Mouse (Mus musculus) embryonic fibroblast, embryonic 13.5 days (primary cell): ENCODE data around the gene Ier2. TPM values are rescaled to one million over a fixed set of nuclear protein-coding genes. Genes with fewer than 3 reads are reported as not detected.
A peak's percentile ranks its signal among the peaks of the same experiment; 100 is the strongest.

Experiments
- H3K27ac ChIP-seq: 2 replicates; pipeline ENCODE4 v1.5.1; 2012; ENCODE audit warnings: low read length, control low read depth, inconsistent platforms; ENCODE audit not compliant: insufficient read depth
- H3K4me1 ChIP-seq: 2 replicates; pipeline ENCODE4 v1.6.1; 2011; ENCODE audit warnings: low read length; ENCODE audit not compliant: control insufficient read depth, insufficient read depth
- H3K4me3 ChIP-seq: 2 replicates; pipeline ENCODE4 v1.5.1; 2011; ENCODE audit warnings: mild to moderate bottlenecking, control low read depth, low read length; ENCODE audit not compliant: insufficient read depth
- CTCF ChIP-seq: IDR thresholded peaks from 2 replicates; pipeline ENCODE4 v1.5.1; 2011; ENCODE audit warnings: mild to moderate bottlenecking, control low read depth, low read length, moderate library complexity, borderline replicate concordance; ENCODE audit not compliant: insufficient read depth
- POLR2A ChIP-seq: IDR thresholded peaks from 2 replicates; pipeline ENCODE4 v1.6.1; 2011; ENCODE audit warnings: low read depth, mild to moderate bottlenecking, control low read depth, low read length, moderate library complexity
- polyA plus RNA-seq: library from polyadenylated mRNA; stranded (reverse); fragments of >200 nt; gene quantifications from 2 replicates; pipeline ENCODE4 v1.2.4, GENCODE M21; 2011; ENCODE audit warnings: low read depth; ENCODE audit not compliant: missing spikeins, insufficient read length

Ier2 gene
- polyA plus RNA-seq: 38.2 and 38.6 TPM in 2 replicates

DNA sequence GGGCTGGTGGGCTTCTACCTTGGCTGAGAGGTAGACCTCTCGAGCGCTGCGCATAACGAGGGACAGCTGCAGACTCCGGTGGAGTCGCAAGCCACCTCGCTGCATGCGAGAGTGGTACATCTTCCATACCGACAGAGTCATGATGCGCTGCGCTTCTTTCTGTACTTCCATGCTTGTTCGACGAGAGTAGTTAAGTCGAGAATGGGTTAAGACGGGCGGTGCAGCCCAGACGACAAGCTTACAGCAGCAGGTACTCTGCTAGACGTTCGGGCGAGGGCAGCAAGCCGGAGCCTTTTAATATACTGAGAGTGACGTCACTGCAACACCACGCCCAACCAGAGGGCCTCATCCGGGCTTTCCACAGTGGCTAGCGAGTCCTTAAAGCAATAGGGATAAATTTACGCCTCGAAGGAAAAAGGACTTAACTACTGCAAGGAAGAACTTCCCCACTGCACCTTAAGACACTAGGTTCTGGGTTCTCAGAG is at the start of gene Ier2:
TSS of gene Ier2 (minus strand) at position 272 of the 485 bp plus-strand sequence.
- Histone ChIP-seq H3K4me1 (no peaks in the 10 kb centered on the region), H3K27ac (peak within 1 kb of the TSS; percentile 85), H3K4me3 (peak within 1 kb of the TSS; percentile 69)
- TF ChIP-seq CTCF (no peak), POLR2A (peak; percentile 100)

- peak overlapping the region; percentile 97 for H3K27ac ChIP-seq
- H3K4me1 ChIP-seq: peaks cover 18% of the 10 kb centered on the region
- no peak; the same call in 1 of the 2 replicates for TF ChIP-seq POLR2A
- TF ChIP-seq CTCF: no peak
- H3K4me3 ChIP-seq: no peak overlapping the region
Observed at GRCm38 (mm10) chr8:84711933-84712758, 49.5 kb upstream of the Ier2 start.

DNA sequence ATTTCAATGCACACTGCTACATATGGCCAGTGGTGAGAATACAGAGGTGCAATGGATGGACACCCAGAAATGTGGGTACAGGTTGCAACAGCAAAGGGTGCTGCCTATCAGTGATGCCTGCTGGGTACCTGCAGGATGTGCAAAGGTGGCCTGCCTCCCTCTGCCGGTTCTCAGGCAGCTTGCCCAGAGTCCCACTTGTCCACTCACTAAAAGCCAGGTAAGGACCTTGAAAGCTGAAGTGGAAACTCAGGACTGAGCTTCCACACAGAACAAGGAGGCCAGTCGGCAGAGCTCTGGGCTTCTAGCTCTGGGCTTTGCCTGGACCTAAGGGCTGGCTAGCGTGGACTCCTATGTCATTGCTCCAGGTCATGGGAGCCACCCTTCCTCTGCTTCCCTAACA is 48.7 kb upstream of the Ier2 start:
- no peak for TF ChIP-seq POLR2A
- TF ChIP-seq CTCF: no peak
- peaks cover 18% of the 10 kb centered on the region for H3K4me1 ChIP-seq
- H3K27ac ChIP-seq: peak overlapping the region; percentile 97
- no peak overlapping the region for H3K4me3 ChIP-seq

GRCm38 (mm10) chr8:84709931-84710330 is 47.3 kb upstream of the Ier2 start:
- H3K4me3 ChIP-seq: no peak overlapping the region
- peaks cover 18% of the 10 kb centered on the region for H3K4me1 ChIP-seq
- TF ChIP-seq POLR2A (no peak), CTCF (no peak)
- peak overlapping the region; percentile 21; the same call in 1 of the 2 replicates for H3K27ac ChIP-seq

DNA sequence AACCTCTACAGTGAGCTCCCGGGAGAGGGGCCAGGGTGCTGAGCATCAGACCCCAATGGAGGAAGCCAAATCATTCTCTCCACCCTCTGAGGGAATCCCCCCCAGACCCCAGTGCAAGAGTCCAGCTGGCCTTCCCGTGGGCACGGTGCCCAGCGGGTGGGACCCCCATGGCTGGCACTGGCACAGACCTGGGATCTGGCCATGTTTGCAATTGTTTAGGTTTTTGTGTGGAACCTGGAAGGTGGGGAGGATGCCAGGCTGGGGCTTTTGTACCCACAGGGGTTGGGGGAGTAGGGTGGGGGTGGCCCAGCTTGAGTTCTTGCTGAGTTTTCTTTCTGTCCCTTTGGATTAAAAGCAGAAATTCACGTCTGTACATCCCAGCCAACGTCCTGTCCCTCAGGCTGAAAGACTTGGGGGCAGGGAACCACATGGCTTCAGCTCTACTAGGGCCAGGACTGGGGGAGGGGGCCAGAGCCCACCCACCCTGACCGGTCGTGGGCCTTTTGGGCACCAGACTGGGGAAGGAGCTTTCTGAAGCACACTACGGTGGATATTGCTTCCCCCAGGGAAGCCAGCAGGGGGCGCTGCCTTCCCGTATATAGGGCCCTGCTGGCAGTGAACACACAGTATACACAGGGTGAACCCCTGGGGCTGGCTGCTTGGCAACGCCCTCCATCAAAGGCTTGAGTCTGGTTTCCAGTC is 46.3 kb upstream of the Ier2 start:
- H3K27ac ChIP-seq: no peak overlapping the region
- no peak overlapping the region for H3K4me3 ChIP-seq
- TF ChIP-seq CTCF (peak; percentile 65), POLR2A (no peak)
- peaks cover 18% of the 10 kb centered on the region for H3K4me1 ChIP-seq

DNA sequence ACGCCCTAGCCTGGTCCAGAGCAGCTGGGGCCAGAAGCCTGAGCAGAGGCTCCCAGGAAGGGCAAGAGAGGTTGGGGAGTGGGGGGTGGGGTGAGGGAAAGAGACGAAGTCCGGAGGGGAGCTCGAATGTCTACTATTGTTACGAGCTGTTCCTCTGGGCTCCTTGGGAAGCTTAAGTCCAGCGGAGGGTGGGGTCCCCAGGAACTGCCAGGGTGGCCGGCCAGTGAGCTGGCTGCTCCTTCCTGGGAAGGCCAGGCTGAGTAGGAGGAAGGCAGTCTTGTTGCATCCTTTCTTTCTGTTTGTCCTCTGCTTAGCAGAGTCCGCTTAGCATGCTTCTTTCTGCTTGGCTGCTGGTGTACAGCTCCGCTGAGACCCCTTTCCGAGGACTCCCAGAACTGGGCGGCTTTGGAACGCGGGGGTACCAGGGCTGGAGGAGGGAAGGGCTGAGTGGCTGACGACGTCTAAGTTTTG is 45.5 kb upstream of the Ier2 start:
- Histone ChIP-seq H3K4me1 (peaks cover 15% of the 10 kb centered on the region), H3K4me3 (no peak overlapping the region), H3K27ac (no peak overlapping the region)
- TF ChIP-seq POLR2A (no peak), CTCF (no peak)

DNA sequence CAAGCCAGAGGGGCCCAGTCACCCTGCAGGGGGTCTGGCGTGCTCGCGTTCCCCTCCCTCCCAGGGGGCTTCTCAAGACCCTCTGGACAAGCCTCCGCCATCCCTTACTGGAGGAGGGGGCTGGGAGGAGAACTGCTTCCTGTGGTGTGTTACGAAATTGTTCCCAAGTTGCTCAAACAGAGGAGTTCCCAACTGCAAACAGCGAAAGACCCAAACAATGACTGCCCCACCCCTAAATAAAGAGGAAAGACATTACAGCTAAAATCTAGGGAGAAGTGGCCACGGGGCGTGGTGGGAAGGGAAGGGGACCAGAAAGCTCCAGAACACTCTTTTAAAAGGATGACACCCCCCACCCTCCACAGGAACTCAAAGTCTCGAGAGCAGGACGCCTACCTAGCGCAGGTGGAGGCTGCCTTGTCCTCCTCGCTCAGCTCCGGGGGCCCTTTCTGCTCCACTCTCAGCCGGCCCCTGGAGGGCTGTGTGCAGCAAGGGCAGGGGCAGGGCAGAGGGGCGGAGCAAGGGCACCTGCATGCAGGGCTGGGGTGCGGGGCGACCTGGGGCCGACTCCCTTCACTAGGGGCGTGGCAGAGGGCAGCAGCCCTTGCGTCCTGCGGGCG is 44.7 kb upstream of the Ier2 start:
- no peak for TF ChIP-seq POLR2A
- no peak for TF ChIP-seq CTCF
- Histone ChIP-seq H3K4me1 (peaks cover 10% of the 10 kb centered on the region), H3K27ac (no peak overlapping the region), H3K4me3 (no peak overlapping the region)

- H3K27ac ChIP-seq: no peak overlapping the region
- no peak overlapping the region for H3K4me3 ChIP-seq
- peaks cover 9% of the 10 kb centered on the region for H3K4me1 ChIP-seq
- no peak for TF ChIP-seq POLR2A
- no peak for TF ChIP-seq CTCF
Observed at GRCm38 (mm10) chr8:84706610-84707266, 44.1 kb upstream of the Ier2 start.

GRCm38 (mm10) chr8:84705960-84706359 is 43.3 kb upstream of the Ier2 start:
- Histone ChIP-seq H3K4me3 (no peak overlapping the region), H3K27ac (no peak overlapping the region), H3K4me1 (peaks cover 4% of the 10 kb centered on the region)
- TF ChIP-seq CTCF: no peak
- no peak for TF ChIP-seq POLR2A
